ENCODE assay signal across 9 mouse cellular contexts in genomic region chr7:67646131-67646530, GRCm38 (mm10). TPM values are rescaled to one million over a fixed set of nuclear protein-coding genes. Genes with fewer than 3 reads are reported as not detected.
DNase-seq lines count a peak whose midpoint lies in the region; ATAC-seq and TF ChIP-seq lines count a peak whose summit lies in the region.
"Had no signal": no experiment of that assay in that cellular context is flagged by ENCODE, and none has a peak within 500 bp of the region (broad histone marks: within the 10 kb centered on the region; RNA-seq: fewer than 3 reads in every experiment).

No protein-coding gene starts in this region.

- H3K4me3 ChIP-seq in heart, embryonic 12.5 days, result peak overlapping the region; percentile 76
- peak overlapping the region; percentile 73 to 92 (median 90) for H3K4me3 ChIP-seq in CH12.LX (replicated peaks in 1 of 3; ENCODE audit: low read depth in 2 of 3, low read length in 2 of 3, poor library complexity in 1 of 3)
- peak overlapping the region; percentile 67 for H3K4me3 ChIP-seq in forebrain, embryonic 12.5 days (replicated peaks)
- peak overlapping the region; percentile 74 to 99 for H3K4me3 ChIP-seq in liver, embryonic 14.5 days (ENCODE audit: insufficient read depth in 1 of 2, low read depth in 2 of 2, low read length in 2 of 2)

- no peak for TF ChIP-seq POLR2A in CH12.LX (IDR thresholded peaks at IDR 0.05; ENCODE audit: low read depth, low read length)

- TF ChIP-seq RAD21 in CH12.LX (IDR thresholded peaks at IDR 0.05; ENCODE audit: low read depth, low read length), result no peak

- ATAC-seq in heart, embryonic 12.5 days (ENCODE audit: insufficient number of reproducible peaks, low FRiP score), result no peak
- no peak for ATAC-seq in forebrain, embryonic 12.5 days (ENCODE audit: low FRiP score)
- ATAC-seq in liver, embryonic 14.5 days (ENCODE audit: insufficient read depth), result no peak
- ATAC-seq: Patski had no signal

- dilution Hi-C loops in CH12.LX (cut with MboI; ENCODE audit: extremely low pct_ligation_motif_present, extremely low pct_unique_long_range_greater_than_20kb, low sequenced_read_pairs), result no loop called here

- peaks cover 25% of the 10 kb centered on the region for H3K4me1 ChIP-seq in heart, embryonic 12.5 days (replicated peaks)
- peaks cover 0 to 21% of the 10 kb centered on the region in 2 experiments; a peak in 2 of 4 replicates for H3K4me1 ChIP-seq in CH12.LX (ENCODE audit: control insufficient read depth in 1 of 2, insufficient read depth in 2 of 2)
- H3K4me1 ChIP-seq in forebrain, embryonic 12.5 days, result peaks cover 31% of the 10 kb centered on the region
- peaks cover 9 to 10% of the 10 kb centered on the region in 2 experiments for H3K4me1 ChIP-seq in liver, embryonic 14.5 days (replicated peaks; ENCODE audit: control insufficient read depth in 2 of 2, insufficient read depth in 2 of 2, low read length in 1 of 2)

- H3K36me3 ChIP-seq in heart, embryonic 12.5 days, result no peaks in the 10 kb centered on the region
- no peaks in the 10 kb centered on the region for H3K36me3 ChIP-seq in CH12.LX (replicated peaks in 1 of 2; ENCODE audit: control insufficient read depth in 1 of 2, insufficient read depth in 1 of 2, low read length in 1 of 2)
- H3K36me3 ChIP-seq in forebrain, embryonic 12.5 days (replicated peaks), result no peaks in the 10 kb centered on the region
- no peaks in the 10 kb centered on the region for H3K36me3 ChIP-seq in liver, embryonic 14.5 days (replicated peaks; ENCODE audit: control insufficient read depth, insufficient read depth, low read depth)

- 13% methylated on average over 6 of the region's 6 CpGs for WGBS in heart, embryonic 12.5 days
- 4% methylated on average over 6 of the region's 6 CpGs for WGBS in forebrain, embryonic 12.5 days
- WGBS in liver, embryonic 14.5 days (ENCODE audit: insufficient replicate concordance), result 15% methylated on average over 6 of the region's 6 CpGs

- peak overlapping the region; percentile 86; the same call in 1 of the 2 replicates for H3K27ac ChIP-seq in heart, embryonic 12.5 days (ENCODE audit: poor library complexity, severe bottlenecking)
- H3K27ac ChIP-seq in CH12.LX (ENCODE audit: insufficient read depth, low read depth), result no peak overlapping the region
- H3K27ac ChIP-seq in forebrain, embryonic 12.5 days, result peak overlapping the region; percentile 85
- H3K27ac ChIP-seq in liver, embryonic 14.5 days, result peak overlapping the region; percentile 73; the same call in 1 of the 2 replicates

- no peaks in the 10 kb centered on the region for H3K9me3 ChIP-seq in heart, embryonic 12.5 days (replicated peaks)
- no peaks in the 10 kb centered on the region for H3K9me3 ChIP-seq in CH12.LX (replicated peaks; ENCODE audit: low read length)
- no peaks in the 10 kb centered on the region for H3K9me3 ChIP-seq in forebrain, embryonic 12.5 days
- no peaks in the 10 kb centered on the region for H3K9me3 ChIP-seq in liver, embryonic 14.5 days (ENCODE audit: control insufficient read depth, low read length)

- TF ChIP-seq EP300 in CH12.LX (IDR thresholded peaks at IDR 0.05; ENCODE audit: low read length), result no peak
- TF ChIP-seq EP300 in liver, embryonic 14.5 days (IDR thresholded peaks at IDR 0.05; ENCODE audit: low read depth), result no peak

- DNase-seq in heart, postnatal 4 days, result no peak
- peak; percentile 23 for DNase-seq in CH12.LX (ENCODE audit: extremely low read depth)
- no peak for DNase-seq in liver, embryonic 14.5 days (ENCODE audit: low read depth in 3 of 3, low spot score in 3 of 3)
- no peak for DNase-seq in urinary bladder, postnatal 10 days (ENCODE audit: low spot score)
- DNase-seq in urinary bladder, adult 18-20 months (ENCODE audit: low spot score in 2 of 2), result no peak
- no peak for DNase-seq in gastrocnemius, postnatal 4 days (ENCODE audit: low spot score in 2 of 2)

- in situ Hi-C loops in CH12.LX (cut with MboI; ENCODE audit: low pct_ligation_motif_present, low pct_unique_long_range_greater_than_20kb, low sequenced_read_pairs), result loop anchor here (25.0 kb wide), 2 partner anchors 584 to 1209 kb away; partner anchors contain the start of gene Aldh1a3

- peak overlapping the region; percentile 93 for H3K9ac ChIP-seq in heart, embryonic 12.5 days
- H3K9ac ChIP-seq in CH12.LX (ENCODE audit: insufficient read depth, low read depth), result peak overlapping the region; percentile 93
- peak overlapping the region; percentile 86 for H3K9ac ChIP-seq in forebrain, embryonic 12.5 days
- H3K9ac ChIP-seq in liver, embryonic 14.5 days (replicated peaks), result peak overlapping the region; percentile 78

- H3K79me2 ChIP-seq in CH12.LX (replicated peaks; ENCODE audit: control insufficient read depth, extremely low read depth, insufficient read depth, poor library complexity, severe bottlenecking), result no peaks in the 10 kb centered on the region

- H3K4me2 ChIP-seq in heart, embryonic 12.5 days, result peak overlapping the region; percentile 81
- peak overlapping the region; percentile 99 for H3K4me2 ChIP-seq in CH12.LX (ENCODE audit: insufficient read depth, low read depth, poor library complexity, severe bottlenecking)
- H3K4me2 ChIP-seq in forebrain, embryonic 12.5 days, result peak overlapping the region; percentile 82
- H3K4me2 ChIP-seq in liver, embryonic 14.5 days (ENCODE audit: low read depth), result peak overlapping the region; percentile 73

- TF ChIP-seq CTCF in CH12.LX (conservative IDR thresholded peaks at IDR 0.05 in 1 of 2, IDR thresholded peaks at IDR 0.05 in 1 of 2; ENCODE audit: low read depth in 2 of 2, low read length in 2 of 2), result no peak
- no peak for TF ChIP-seq CTCF in liver, embryonic 14.5 days (IDR thresholded peaks at IDR 0.05; ENCODE audit: low read depth)

- no peaks in the 10 kb centered on the region for H3K27me3 ChIP-seq in heart, embryonic 12.5 days (replicated peaks)
- no peaks in the 10 kb centered on the region for H3K27me3 ChIP-seq in CH12.LX (replicated peaks)
- H3K27me3 ChIP-seq in forebrain, embryonic 12.5 days, result no peaks in the 10 kb centered on the region
- H3K27me3 ChIP-seq in liver, embryonic 14.5 days (ENCODE audit: control insufficient read depth, insufficient read depth, low read length), result no peaks in the 10 kb centered on the region
- H3K27me3 ChIP-seq: Patski had no signal

TF ChIP-seq in CH12.LX, 34 proteins besides CTCF, POLR2A, EP300 and RAD21:
- TF ChIP-seq HCFC1 (IDR thresholded peaks at IDR 0.05; ENCODE audit: low read depth, low read length) (no peak), IRF4 (IDR thresholded peaks at IDR 0.05; ENCODE audit: low read depth, low read length) (no peak), CHD2 (IDR thresholded peaks at IDR 0.05; ENCODE audit: low read length) (no peak), KAT2A (IDR thresholded peaks at IDR 0.05; ENCODE audit: insufficient replicate concordance, low read length) (no peak), ETS1 (conservative IDR thresholded peaks at IDR 0.05; ENCODE audit: low read depth, low read length) (no peak)
TF ChIP-seq in CH12.LX: peak in this region for 0.

RNA-seq across cellular contexts. Expression of gene Lrrc28, which starts 1.1 kb away (rescaled TPM):
- polyA plus RNA-seq in heart, embryonic 12.5 days (2016; fragmentation: Nextera tagmentation; extraction: Ambion mirVana), result 10.3 and 14.9 TPM in 2 replicates
- 10 to 100 TPM; 15.7 to 17.7 TPM for total RNA-seq in heart, postnatal 4 days (2021)
- total RNA-seq in CH12.LX (2012; rRNA removed), result 44.2 and 59.2 TPM in 2 replicates
- 57.1 and 63.5 TPM in 2 replicates for total RNA-seq in CH12.LX (2014; rRNA removed)
- 27.9 and 41.6 TPM in 2 replicates for polyA plus RNA-seq in CH12.LX (2012; ENCODE audit: insufficient read length, low read depth)
- polyA plus RNA-seq in forebrain, embryonic 12.5 days (2016; fragmentation: Nextera tagmentation; extraction: Ambion mirVana), result 28.7 and 30.0 TPM in 2 replicates
- 4.6 and 5.0 TPM in 2 replicates for polyA plus RNA-seq in liver, embryonic 14.5 days (2012; rRNA removed)
- polyA plus RNA-seq in liver, embryonic 14.5 days (2014; fragmentation: Nextera tagmentation; extraction: Ambion mirVana), result 10.1 and 11.3 TPM in 2 replicates
- total RNA-seq in gastrocnemius, postnatal 4 days (2021), result 10 to 100 TPM; 17.3 to 19.1 TPM

RNA-seq across cellular contexts. Expression of gene Ttc23, which starts 1.1 kb away (rescaled TPM):
- 19.2 and 20.6 TPM in 2 replicates for polyA plus RNA-seq in heart, embryonic 12.5 days (2016; fragmentation: Nextera tagmentation; extraction: Ambion mirVana)
- 10 to 100 TPM; 34.9 TPM for total RNA-seq in heart, postnatal 4 days (2021)
- total RNA-seq in CH12.LX (2012; rRNA removed) (0.89 and 1.6 TPM in 2 replicates), CH12.LX (2014; rRNA removed) (1.6 and 2.5 TPM in 2 replicates)
- 0.93 TPM in 2 replicates for polyA plus RNA-seq in CH12.LX (2012; ENCODE audit: insufficient read length, low read depth)
- polyA plus RNA-seq in forebrain, embryonic 12.5 days (2016; fragmentation: Nextera tagmentation; extraction: Ambion mirVana), result 31.2 and 32.3 TPM in 2 replicates
- 2.5 and 3.0 TPM in 2 replicates for polyA plus RNA-seq in liver, embryonic 14.5 days (2012; rRNA removed)
- 3.7 and 4.0 TPM in 2 replicates for polyA plus RNA-seq in liver, embryonic 14.5 days (2014; fragmentation: Nextera tagmentation; extraction: Ambion mirVana)
- total RNA-seq in gastrocnemius, postnatal 4 days (2021), result 10 to 100 TPM; 26.5 to 33.2 TPM
